18 mouse cellular contexts compared by ENCODE assay signal in the genomic region with DNA sequence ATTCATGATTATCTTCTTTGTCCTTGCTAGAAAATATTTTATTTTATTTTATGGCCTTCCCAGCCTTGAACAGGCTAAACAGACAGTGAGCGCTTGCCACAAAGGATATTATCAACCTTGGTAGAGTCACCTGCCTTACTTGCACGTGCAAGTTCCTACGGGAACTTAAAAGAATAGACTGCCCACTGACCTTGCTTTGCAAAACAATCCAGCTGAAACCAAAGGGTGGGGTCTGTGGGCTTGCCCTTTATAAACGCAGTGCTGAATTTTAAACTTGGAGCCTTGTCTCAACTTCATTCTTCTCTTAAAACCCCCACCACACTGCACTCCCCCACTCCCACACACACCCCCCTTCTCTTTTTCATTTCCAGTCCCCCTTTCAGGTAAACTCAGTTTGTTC. TPM values are rescaled to one million over a fixed set of nuclear protein-coding genes. Genes with fewer than 3 reads are reported as not detected.
DNase-seq lines count a peak whose midpoint lies in the region; ATAC-seq and TF ChIP-seq lines count a peak whose summit lies in the region.
"Had no signal": no experiment of that assay in that cellular context is flagged by ENCODE, and none has a peak within 500 bp of the region (broad histone marks: within the 10 kb centered on the region; RNA-seq: fewer than 3 reads in every experiment).

No protein-coding gene starts in this region.

- H3K27me3 ChIP-seq in heart, embryonic 12.5 days (replicated peaks), result no peaks in the 10 kb centered on the region
- H3K27me3 ChIP-seq in heart, postnatal 0 days (ENCODE audit: control insufficient read depth, insufficient read depth, low read length), result no peaks in the 10 kb centered on the region
- H3K27me3 ChIP-seq in kidney, embryonic 14.5 days (ENCODE audit: control insufficient read depth, insufficient read depth, low read length), result no peaks in the 10 kb centered on the region
- H3K27me3 ChIP-seq: embryonic facial prominence, embryonic 15.5 days; forebrain, embryonic 12.5 days; hindbrain, embryonic 12.5 days had no signal

- H3K9ac ChIP-seq in heart, embryonic 12.5 days, result no peak overlapping the region
- H3K9ac ChIP-seq in heart, postnatal 0 days (replicated peaks; ENCODE audit: low read depth, low read length), result no peak overlapping the region
- H3K9ac ChIP-seq in ES-E14 (ENCODE audit: insufficient read depth, low read depth, low read length, poor library complexity, severe bottlenecking), result no peak overlapping the region
- no peak overlapping the region for H3K9ac ChIP-seq in kidney, embryonic 14.5 days (ENCODE audit: low read depth, low read length)
- H3K9ac ChIP-seq: embryonic facial prominence, embryonic 15.5 days; forebrain, embryonic 12.5 days; hindbrain, embryonic 12.5 days had no signal

- no peak overlapping the region for H3K4me2 ChIP-seq in heart, embryonic 12.5 days
- H3K4me2 ChIP-seq in heart, postnatal 0 days (ENCODE audit: low read depth, low read length), result no peak overlapping the region
- H3K4me2 ChIP-seq in kidney, embryonic 14.5 days (replicated peaks; ENCODE audit: low read depth, low read length), result no peak overlapping the region
- H3K4me2 ChIP-seq: embryonic facial prominence, embryonic 15.5 days; forebrain, embryonic 12.5 days; hindbrain, embryonic 12.5 days had no signal

- no peak for TF ChIP-seq EP300 in heart, postnatal 0 days (IDR thresholded peaks at IDR 0.05; ENCODE audit: low read depth)

- peaks cover 6% of the 10 kb centered on the region for H3K4me1 ChIP-seq in heart, embryonic 12.5 days (replicated peaks)
- peaks cover 4% of the 10 kb centered on the region; the same call in 1 of the 2 replicates for H3K4me1 ChIP-seq in heart, postnatal 0 days (ENCODE audit: control insufficient read depth, insufficient read depth)
- peaks cover 21 to 25% of the 10 kb centered on the region in 2 experiments for H3K4me1 ChIP-seq in ES-E14 (ENCODE audit: control insufficient read depth in 2 of 2, insufficient read depth in 2 of 2, low read length in 2 of 2, poor library complexity in 1 of 2)
- H3K4me1 ChIP-seq in kidney, embryonic 14.5 days (ENCODE audit: control insufficient read depth, insufficient read depth, low read length), result no peaks in the 10 kb centered on the region
- H3K4me1 ChIP-seq: embryonic facial prominence, embryonic 15.5 days; hindbrain, embryonic 12.5 days had no signal

- H3K9me3 ChIP-seq in heart, embryonic 12.5 days (replicated peaks), result no peaks in the 10 kb centered on the region
- no peaks in the 10 kb centered on the region for H3K9me3 ChIP-seq in heart, postnatal 0 days (replicated peaks; ENCODE audit: control insufficient read depth, low read length)
- H3K9me3 ChIP-seq in ES-E14 (ENCODE audit: control insufficient read depth, insufficient read depth, low read depth, low read length), result no peaks in the 10 kb centered on the region
- H3K9me3 ChIP-seq in kidney, embryonic 14.5 days (ENCODE audit: control insufficient read depth, low read length), result no peaks in the 10 kb centered on the region
- H3K9me3 ChIP-seq: embryonic facial prominence, embryonic 15.5 days; forebrain, embryonic 12.5 days; hindbrain, embryonic 12.5 days had no signal

- H3K27ac ChIP-seq in heart, embryonic 12.5 days (ENCODE audit: poor library complexity, severe bottlenecking), result peak overlapping the region; percentile 30; the same call in 1 of the 2 replicates
- H3K27ac ChIP-seq in heart, postnatal 0 days (ENCODE audit: low read depth), result peak overlapping the region; percentile 40
- H3K27ac ChIP-seq in ES-E14 (ENCODE audit: insufficient read depth, low read depth, low read length, poor library complexity, severe bottlenecking), result peak overlapping the region; percentile 68
- H3K27ac ChIP-seq in kidney, embryonic 14.5 days (ENCODE audit: low read depth, low read length), result no peak overlapping the region
- H3K27ac ChIP-seq: embryonic facial prominence, embryonic 15.5 days; forebrain, embryonic 12.5 days; hindbrain, embryonic 12.5 days; kidney, postnatal 0 days had no signal

- H3K4me3 ChIP-seq in heart, embryonic 12.5 days, result no peak overlapping the region
- no peak overlapping the region for H3K4me3 ChIP-seq in heart, postnatal 0 days (ENCODE audit: low read depth, low read length)
- 0 out of 4 replicates have a peak overlapping the region, but pooled peaks of 1 of the 2 experiments have one; percentile 5 for H3K4me3 ChIP-seq in ES-E14 (ENCODE audit: insufficient read depth in 1 of 2, low read depth in 1 of 2, low read length in 2 of 2, poor library complexity in 1 of 2, severe bottlenecking in 1 of 2)
- H3K4me3 ChIP-seq in kidney, embryonic 14.5 days (ENCODE audit: low read length), result no peak overlapping the region
- H3K4me3 ChIP-seq: embryonic facial prominence, embryonic 15.5 days; forebrain, embryonic 12.5 days; hindbrain, embryonic 12.5 days had no signal

- in situ Hi-C loops in ES-E14 (cut with MboI; ENCODE audit: low sequenced_read_pairs in 2 of 2, unreplicated experiment in 2 of 2), result no loop called here

- no peaks in the 10 kb centered on the region for H3K36me3 ChIP-seq in heart, embryonic 12.5 days
- H3K36me3 ChIP-seq in heart, postnatal 0 days (replicated peaks; ENCODE audit: control insufficient read depth, insufficient read depth, low read length), result no peaks in the 10 kb centered on the region
- H3K36me3 ChIP-seq in ES-E14 (ENCODE audit: control insufficient read depth, insufficient read depth, low read length, poor library complexity, severe bottlenecking), result no peaks in the 10 kb centered on the region
- H3K36me3 ChIP-seq in kidney, embryonic 14.5 days (ENCODE audit: control insufficient read depth, insufficient read depth, low read length), result no peaks in the 10 kb centered on the region
- H3K36me3 ChIP-seq: embryonic facial prominence, embryonic 15.5 days; forebrain, embryonic 12.5 days; hindbrain, embryonic 12.5 days had no signal

- no peak for ATAC-seq in heart, embryonic 12.5 days (ENCODE audit: insufficient number of reproducible peaks, low FRiP score)
- ATAC-seq in heart, postnatal 0 days (ENCODE audit: insufficient read depth, low read depth), result no peak
- no peak for ATAC-seq in kidney, embryonic 14.5 days (ENCODE audit: low FRiP score, low TSS enrichment)
- ATAC-seq: forebrain, embryonic 16.5 days; hindbrain, embryonic 16.5 days; inflammation-experienced regulatory T-cells, adult 6 months had no signal

- DNase-seq in heart, adult 18-20 months, result no peak
- no peak for DNase-seq in heart, postnatal 0 days (ENCODE audit: low spot score)
- DNase-seq in heart, postnatal 4 days, result no peak
- DNase-seq in ES-E14 (ENCODE audit: low read depth, low spot score), result peak; percentile 59
- DNase-seq in left cerebral cortex, adult 11 months (ENCODE audit: low spot score), result no peak
- DNase-seq: cerebellum, adult 11 months; cerebellum, adult 8-10 months; gastrocnemius, postnatal 25 days; kidney, adult 8-10 months had no signal

- no peak for TF ChIP-seq CTCF in heart, postnatal 0 days (IDR thresholded peaks at IDR 0.05; ENCODE audit: low read depth)

- 64% methylated on average over 4 of the region's 4 CpGs for WGBS in heart, embryonic 12.5 days
- WGBS in heart, postnatal 0 days, result 62% methylated on average over 4 of the region's 4 CpGs
- 48% methylated on average over 4 of the region's 4 CpGs for whole genome bisulfite sequencing in kidney, embryonic 14.5 days

TF ChIP-seq in ES-E14, 5 proteins besides CTCF, POLR2A, EP300 and RAD21:
- no peak for TF ChIP-seq HCFC1 (IDR thresholded peaks at IDR 0.05; ENCODE audit: borderline replicate concordance, insufficient read depth, low read length)
- TF ChIP-seq MAFK (IDR thresholded peaks at IDR 0.05; ENCODE audit: insufficient read depth, low read depth, low read length), result no peak
- TF ChIP-seq ZNF384 (IDR thresholded peaks at IDR 0.05; ENCODE audit: low read depth, low read length), result no peak
- no peak for TF ChIP-seq CHD2 (IDR thresholded peaks at IDR 0.05; ENCODE audit: low read depth, low read length)
- no peak for TF ChIP-seq ZC3H11A (IDR thresholded peaks at IDR 0.05; ENCODE audit: borderline replicate concordance, low read depth, low read length)
TF ChIP-seq in ES-E14: peak in this region for 0.

RNA-seq across cellular contexts. Expression of a gene that starts 12.1 kb away (rescaled TPM):
- polyA plus RNA-seq in heart, embryonic 12.5 days (2016; fragmentation: Nextera tagmentation; extraction: Ambion mirVana), result 76.1 and 79.7 TPM in 2 replicates
- 100 to 1,000 TPM; 185 to 189 TPM for total RNA-seq in heart, adult 18-20 months (2021)
- 71.5 and 85.9 TPM in 2 replicates for total RNA-seq in heart, postnatal 0 days (2014; rRNA removed; ENCODE audit: low replicate concordance)
- 67.7 and 71.1 TPM in 2 replicates for polyA plus RNA-seq in heart, postnatal 0 days (2015; fragmentation: Nextera tagmentation; extraction: Ambion mirVana)
- total RNA-seq in heart, postnatal 4 days (2021), result 100 to 1,000 TPM; 161 to 166 TPM
- 174 and 210 TPM in 2 replicates for total RNA-seq in ES-E14 (2012; rRNA removed)
- polyA plus RNA-seq in kidney, embryonic 14.5 days (2014; fragmentation: Nextera tagmentation; extraction: Ambion mirVana), result 66.4 and 68.7 TPM in 2 replicates
